Mouse (Mus musculus) natural killer cell, adult 2 months (primary cell): ENCODE data around the gene Mfsd4a.

ENCODE experiments used
- DNase-seq, 2 experiments: peaks; one replicate each; pipeline ENCODE4 v3.0.0; 2022; ENCODE audit warnings: low spot score in 2 of 2

Gene Mfsd4a

GRCm38 (mm10) chr1:132065475-132066172, 2.2 kb downstream of the Mfsd4a start:
- no peak for DNase-seq

GRCm38 (mm10) chr1:132065001-132065400, 2.9 kb downstream of the Mfsd4a start:
- DNase-seq: no peak

GRCm38 (mm10) chr1:132063096-132063495, 4.8 kb downstream of the Mfsd4a start:
- no peak for DNase-seq

GRCm38 (mm10) chr1:132061750-132062541, 5.9 kb downstream of the Mfsd4a start:
- no peak for DNase-seq

GRCm38 (mm10) chr1:132060036-132060769, 7.7 kb downstream of the Mfsd4a start:
- DNase-seq: no peak

- DNase-seq: no peak
Observed at GRCm38 (mm10) chr1:132058558-132058957, 9.3 kb downstream of the Mfsd4a start.

- no peak for DNase-seq
Observed at GRCm38 (mm10) chr1:132055054-132055664, 12.7 kb downstream of the Mfsd4a start.

GRCm38 (mm10) chr1:132054387-132054786, 13.5 kb downstream of the Mfsd4a start:
- no peak for DNase-seq

GRCm38 (mm10) chr1:132051746-132052145, 16.1 kb downstream of the Mfsd4a start:
- DNase-seq: no peak

GRCm38 (mm10) chr1:132046143-132046735, 21.6 kb downstream of the Mfsd4a start:
- DNase-seq: peak; percentile 34 to 63

GRCm38 (mm10) chr1:132043759-132044158, 24.1 kb downstream of the Mfsd4a start:
- no peak for DNase-seq

- no peak for DNase-seq
Observed at GRCm38 (mm10) chr1:132040201-132040621, 27.7 kb downstream of the Mfsd4a start.

- DNase-seq: no peak
Observed at GRCm38 (mm10) chr1:132038753-132039152, 29.1 kb downstream of the Mfsd4a start.

GRCm38 (mm10) chr1:132037746-132038145, 30.1 kb downstream of the Mfsd4a start:
- DNase-seq: no peak

GRCm38 (mm10) chr1:132032172-132032571, 35.7 kb downstream of the Mfsd4a start:
- no peak for DNase-seq

- no peak for DNase-seq
Observed at GRCm38 (mm10) chr1:132030574-132030973, 37.3 kb downstream of the Mfsd4a start.

GRCm38 (mm10) chr1:132028413-132028812, 39.4 kb downstream of the Mfsd4a start:
- DNase-seq: no peak

GRCm38 (mm10) chr1:132027978-132028377, 39.9 kb downstream of the Mfsd4a start:
- DNase-seq: no peak

GRCm38 (mm10) chr1:132026925-132027646, 40.8 kb downstream of the Mfsd4a start:
- no peak for DNase-seq

- no peak for DNase-seq
Observed at GRCm38 (mm10) chr1:132022107-132022506, 45.8 kb downstream of the Mfsd4a start.

- DNase-seq: no peak
Observed at GRCm38 (mm10) chr1:132019876-132020275, 48.0 kb downstream of the Mfsd4a start.
